Comparison of ENCODE assay signal across 26 mouse cellular contexts in genomic region chr2:107659176-107659575, GRCm38 (mm10).
DNase-seq lines count a peak whose midpoint lies in the region; ATAC-seq and TF ChIP-seq lines count a peak whose summit lies in the region.
"Had no signal": no experiment of that assay in that cellular context is flagged by ENCODE, and none has a peak within 500 bp of the region (broad histone marks: within the 10 kb centered on the region; RNA-seq: fewer than 3 reads in every experiment).

No protein-coding gene starts in this region.

- no peaks in the 10 kb centered on the region for H3K36me3 ChIP-seq in hindbrain, embryonic 14.5 days (replicated peaks; ENCODE audit: control insufficient read depth, insufficient read depth)
- H3K36me3 ChIP-seq in hindbrain, embryonic 12.5 days = no peaks in the 10 kb centered on the region
- no peaks in the 10 kb centered on the region for H3K36me3 ChIP-seq in hindbrain, postnatal 0 days (ENCODE audit: insufficient read depth, low read length)
- H3K36me3 ChIP-seq in hindbrain, embryonic 13.5 days = no peaks in the 10 kb centered on the region
- H3K36me3 ChIP-seq in midbrain, embryonic 15.5 days (replicated peaks) = no peaks in the 10 kb centered on the region
- H3K36me3 ChIP-seq in midbrain, embryonic 10.5 days = no peaks in the 10 kb centered on the region
- H3K36me3 ChIP-seq: embryonic facial prominence, embryonic 10.5 days; embryonic facial prominence, embryonic 12.5 days; forebrain, embryonic 15.5 days; G1E had no signal

- peak; percentile 34; the same call in 1 of the 2 replicates for ATAC-seq in hindbrain, embryonic 14.5 days (ENCODE audit: low FRiP score)
- ATAC-seq in hindbrain, embryonic 12.5 days (ENCODE audit: low FRiP score) = no peak
- ATAC-seq in hindbrain, postnatal 0 days = no peak
- no peak for ATAC-seq in hindbrain, embryonic 13.5 days (ENCODE audit: low FRiP score)
- 0 out of 2 replicates have a peak, but pooled peaks have one; percentile 30 for ATAC-seq in midbrain, embryonic 15.5 days (replicated peaks)
- ATAC-seq: activated CD4-positive, CD25-positive, alpha-beta regulatory T cell, adult 4 months; CD4-positive, CD25-positive, alpha-beta regulatory T cell, adult 4 months; forebrain, embryonic 13.5 days; forebrain, embryonic 15.5 days; Patski had no signal

- H3K9me3 ChIP-seq in hindbrain, embryonic 14.5 days (ENCODE audit: control insufficient read depth, low read length) = no peaks in the 10 kb centered on the region
- H3K9me3 ChIP-seq in hindbrain, embryonic 12.5 days (replicated peaks) = no peaks in the 10 kb centered on the region
- H3K9me3 ChIP-seq in hindbrain, postnatal 0 days (ENCODE audit: low read length) = no peaks in the 10 kb centered on the region
- H3K9me3 ChIP-seq in hindbrain, embryonic 13.5 days = no peaks in the 10 kb centered on the region
- H3K9me3 ChIP-seq in midbrain, embryonic 15.5 days = no peaks in the 10 kb centered on the region
- H3K9me3 ChIP-seq in midbrain, embryonic 10.5 days (replicated peaks) = no peaks in the 10 kb centered on the region
- H3K9me3 ChIP-seq: embryonic facial prominence, embryonic 10.5 days; embryonic facial prominence, embryonic 12.5 days; forebrain, embryonic 13.5 days; forebrain, embryonic 15.5 days; G1E had no signal

- no peaks in the 10 kb centered on the region for H3K4me1 ChIP-seq in hindbrain, embryonic 14.5 days (replicated peaks; ENCODE audit: control insufficient read depth, insufficient read depth, low read length)
- H3K4me1 ChIP-seq in hindbrain, embryonic 12.5 days = no peaks in the 10 kb centered on the region
- no peaks in the 10 kb centered on the region for H3K4me1 ChIP-seq in hindbrain, postnatal 0 days (ENCODE audit: insufficient read depth, low read length)
- no peaks in the 10 kb centered on the region for H3K4me1 ChIP-seq in hindbrain, embryonic 13.5 days (replicated peaks)
- no peaks in the 10 kb centered on the region for H3K4me1 ChIP-seq in midbrain, embryonic 15.5 days
- H3K4me1 ChIP-seq in midbrain, embryonic 10.5 days = no peaks in the 10 kb centered on the region
- H3K4me1 ChIP-seq: embryonic facial prominence, embryonic 10.5 days; embryonic facial prominence, embryonic 12.5 days; forebrain, embryonic 13.5 days; forebrain, embryonic 15.5 days had no signal

- peak; percentile 52 for DNase-seq in hindbrain, embryonic 14.5 days (ENCODE audit: low spot score)
- peak; percentile 32 for DNase-seq in hindbrain, postnatal 0 days (ENCODE audit: low spot score)
- no peak for DNase-seq in midbrain, embryonic 10.5 days (ENCODE audit: low spot score)
- DNase-seq in brain, embryonic 14.5 days (ENCODE audit: low read depth) = peak; percentile 56
- no peak for DNase-seq in cerebellum, adult 18-20 months
- DNase-seq: adrenal gland, adult 8-10 months; adrenal gland, postnatal 14 days; adrenal gland, postnatal 36 days; B cell, adult 2 months; cerebellum, adult 11 months; cerebellum, adult 2 months; cerebellum, adult 9-10 months; cerebellum, postnatal 10 days; cerebellum, postnatal 25 days had no signal

- no peak overlapping the region for H3K9ac ChIP-seq in hindbrain, embryonic 14.5 days
- no peak overlapping the region for H3K9ac ChIP-seq in hindbrain, embryonic 12.5 days
- H3K9ac ChIP-seq in hindbrain, postnatal 0 days (replicated peaks; ENCODE audit: low read length) = no peak overlapping the region
- H3K9ac ChIP-seq in hindbrain, embryonic 13.5 days = no peak overlapping the region
- no peak overlapping the region for H3K9ac ChIP-seq in midbrain, embryonic 15.5 days
- H3K9ac ChIP-seq: embryonic facial prominence, embryonic 12.5 days; forebrain, embryonic 13.5 days; forebrain, embryonic 15.5 days had no signal

- H3K4me3 ChIP-seq in hindbrain, embryonic 14.5 days (replicated peaks; ENCODE audit: low read length) = no peak overlapping the region
- H3K4me3 ChIP-seq in hindbrain, embryonic 12.5 days = no peak overlapping the region
- no peak overlapping the region for H3K4me3 ChIP-seq in hindbrain, postnatal 0 days (ENCODE audit: low read length)
- H3K4me3 ChIP-seq in hindbrain, embryonic 13.5 days = no peak overlapping the region
- no peak overlapping the region for H3K4me3 ChIP-seq in midbrain, embryonic 15.5 days
- no peak overlapping the region for H3K4me3 ChIP-seq in midbrain, embryonic 10.5 days
- H3K4me3 ChIP-seq: embryonic facial prominence, embryonic 10.5 days; embryonic facial prominence, embryonic 12.5 days; forebrain, embryonic 13.5 days; forebrain, embryonic 15.5 days had no signal

- H3K27ac ChIP-seq in hindbrain, embryonic 14.5 days = no peak overlapping the region
- no peak overlapping the region for H3K27ac ChIP-seq in hindbrain, embryonic 12.5 days
- H3K27ac ChIP-seq in hindbrain, postnatal 0 days = no peak overlapping the region
- H3K27ac ChIP-seq in hindbrain, embryonic 13.5 days = no peak overlapping the region
- no peak overlapping the region for H3K27ac ChIP-seq in midbrain, embryonic 15.5 days
- no peak overlapping the region for H3K27ac ChIP-seq in midbrain, embryonic 10.5 days (replicated peaks)
- H3K27ac ChIP-seq: embryonic facial prominence, embryonic 10.5 days; embryonic facial prominence, embryonic 12.5 days; forebrain, embryonic 13.5 days; forebrain, embryonic 15.5 days had no signal

- no peak overlapping the region for H3K4me2 ChIP-seq in hindbrain, embryonic 14.5 days (replicated peaks)
- no peak overlapping the region for H3K4me2 ChIP-seq in hindbrain, embryonic 12.5 days (replicated peaks)
- H3K4me2 ChIP-seq in hindbrain, postnatal 0 days (ENCODE audit: low read depth, low read length) = no peak overlapping the region
- no peak overlapping the region for H3K4me2 ChIP-seq in hindbrain, embryonic 13.5 days
- H3K4me2 ChIP-seq in midbrain, embryonic 15.5 days = no peak overlapping the region
- H3K4me2 ChIP-seq: embryonic facial prominence, embryonic 12.5 days; forebrain, embryonic 13.5 days; forebrain, embryonic 15.5 days had no signal

- no peak for TF ChIP-seq POLR2A in brain, embryonic 14.5 days (IDR thresholded peaks at IDR 0.05; ENCODE audit: borderline replicate concordance, extremely low read depth, insufficient read depth, insufficient read length, poor library complexity, severe bottlenecking)

- TF ChIP-seq CTCF in hindbrain, postnatal 0 days (IDR thresholded peaks at IDR 0.05; ENCODE audit: low read depth) = no peak
- TF ChIP-seq CTCF in brain, embryonic 14.5 days (IDR thresholded peaks at IDR 0.05; ENCODE audit: borderline replicate concordance, extremely low read depth, insufficient read depth, insufficient read length) = no peak

- H3K27me3 ChIP-seq in hindbrain, embryonic 14.5 days (ENCODE audit: control insufficient read depth, insufficient read depth, low read length) = no peaks in the 10 kb centered on the region
- H3K27me3 ChIP-seq in hindbrain, embryonic 12.5 days = no peaks in the 10 kb centered on the region
- no peaks in the 10 kb centered on the region for H3K27me3 ChIP-seq in hindbrain, postnatal 0 days (ENCODE audit: insufficient read depth, low read length)
- H3K27me3 ChIP-seq in hindbrain, embryonic 13.5 days = no peaks in the 10 kb centered on the region
- no peaks in the 10 kb centered on the region for H3K27me3 ChIP-seq in midbrain, embryonic 15.5 days (replicated peaks)
- H3K27me3 ChIP-seq in midbrain, embryonic 10.5 days (ENCODE audit: low read depth, poor library complexity, severe bottlenecking) = no peaks in the 10 kb centered on the region
- H3K27me3 ChIP-seq: CH12.LX; embryonic facial prominence, embryonic 12.5 days; forebrain, embryonic 13.5 days; forebrain, embryonic 15.5 days; Patski had no signal

Comparison
In these comparisons a context has a peak if more than half of its experiments do, and no peak if none do; other contexts are left out.
1. ATAC-seq: peak in hindbrain, embryonic 14.5 days (single experiment) and midbrain, embryonic 15.5 days (single experiment); none in hindbrain, embryonic 12.5 days (single experiment), hindbrain, postnatal 0 days (single experiment) and hindbrain, embryonic 13.5 days (single experiment).
2. DNase-seq: peak in hindbrain, embryonic 14.5 days (single experiment), hindbrain, postnatal 0 days (single experiment) and brain, embryonic 14.5 days (single experiment); none in midbrain, embryonic 10.5 days (single experiment) and cerebellum, adult 18-20 months (0 of 2).